Mouse (Mus musculus): ENCODE measurements around the gene Lrrk2. TPM values are rescaled to one million over a fixed set of nuclear protein-coding genes. Genes with fewer than 3 reads are reported as not detected.
A peak's percentile ranks its signal among the peaks of the same experiment; 100 is the strongest.

Lrrk2 gene
- polyA plus RNA-seq, 1 experiment from 2014 or later: 9.2 TPM

DNA sequence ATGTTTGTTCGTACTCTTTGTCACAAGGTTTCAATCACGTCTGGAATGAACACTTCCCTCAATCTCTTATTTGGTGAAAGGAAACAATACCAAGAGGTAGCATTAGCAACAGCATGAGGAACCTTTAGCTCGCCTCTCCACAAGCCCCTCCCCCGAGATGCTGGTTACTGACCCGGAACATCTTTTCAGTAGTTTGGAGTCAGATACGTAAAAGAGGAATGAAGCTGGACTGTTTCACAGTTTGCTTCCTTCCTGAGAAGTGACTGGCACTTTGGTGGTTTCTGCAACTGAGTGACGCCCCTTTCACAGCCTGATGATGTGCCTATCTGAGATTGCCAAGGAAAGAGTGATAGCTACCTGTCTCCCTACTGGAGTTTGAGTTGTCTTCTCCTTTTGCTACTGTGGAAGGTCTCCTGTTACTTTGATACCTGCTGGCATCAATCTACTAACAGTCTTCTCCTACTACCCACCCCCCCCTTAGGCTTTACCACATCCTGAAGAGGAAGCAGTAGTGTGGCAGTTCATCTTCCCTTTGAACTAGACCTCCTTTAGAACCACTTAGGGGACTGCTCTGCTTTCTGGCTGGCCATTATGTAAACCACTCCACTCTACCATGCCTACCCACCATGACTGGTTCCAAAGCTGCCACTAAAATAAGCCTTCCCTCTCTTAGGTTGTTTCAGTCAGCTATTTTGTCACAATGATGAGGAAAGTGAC is 29.2 kb upstream of the Lrrk2 start:
- Histone ChIP-seq H3K27me3 (ENCODE audit: control insufficient read depth, insufficient read depth, low read depth, low read length) (no peaks in the 10 kb centered on the region), H3K4me1 (replicated peaks; ENCODE audit: control insufficient read depth, insufficient read depth, low read length) (peaks cover 2% of the 10 kb centered on the region; the same call in 1 of the 2 replicates), H3K27ac (ENCODE audit: low read length) (peak overlapping the region; percentile 56), H3K4me2 (ENCODE audit: low read depth, low read length) (no peak overlapping the region), H3K4me3 (ENCODE audit: low read length) (no peak overlapping the region), H3K36me3 (ENCODE audit: control insufficient read depth, insufficient read depth, low read length) (no peaks in the 10 kb centered on the region), H3K9me3 (ENCODE audit: control insufficient read depth, low read length) (no peaks in the 10 kb centered on the region), H3K9ac (ENCODE audit: low read length) (no peak overlapping the region)
- WGBS: 70% methylated on average over 7 of the region's 7 CpGs
- ATAC-seq (ENCODE audit: low read depth): no peak

DNA sequence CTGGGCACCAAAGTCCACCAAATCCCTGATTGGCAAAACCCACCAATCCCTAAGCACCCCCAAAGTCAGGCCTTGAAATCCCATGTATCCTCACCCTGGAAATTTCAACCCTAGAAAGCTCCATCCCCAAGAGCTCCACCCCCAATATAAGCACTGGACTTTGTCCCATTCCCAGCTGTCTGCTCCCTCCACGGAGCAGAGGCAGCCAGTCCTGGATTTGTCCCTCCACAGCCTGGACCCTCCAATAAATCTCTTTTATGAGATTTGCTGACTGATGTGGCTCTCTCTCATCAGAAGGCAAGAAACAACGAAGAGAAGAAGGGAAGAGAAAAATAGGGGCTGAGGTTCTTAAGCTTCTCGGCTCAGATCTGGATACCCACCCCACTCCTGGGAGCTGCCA is 22.7 kb upstream of the Lrrk2 start:
- H3K27me3 ChIP-seq (ENCODE audit: control insufficient read depth, insufficient read depth, low read depth, low read length): no peaks in the 10 kb centered on the region
- H3K27ac ChIP-seq (ENCODE audit: low read length): no peak overlapping the region
- no peak overlapping the region for H3K4me3 ChIP-seq (ENCODE audit: low read length)
- 59% methylated on average over 3 of the region's 3 CpGs for WGBS
- H3K4me1 ChIP-seq (replicated peaks; ENCODE audit: control insufficient read depth, insufficient read depth, low read length): no peaks in the 10 kb centered on the region
- no peaks in the 10 kb centered on the region; the same call in 1 of the 2 replicates for H3K9me3 ChIP-seq (ENCODE audit: control insufficient read depth, low read length)
- no peak overlapping the region for H3K9ac ChIP-seq (ENCODE audit: low read length)
- H3K36me3 ChIP-seq (ENCODE audit: control insufficient read depth, insufficient read depth, low read length): no peaks in the 10 kb centered on the region
- no peak for ATAC-seq (ENCODE audit: low read depth)
- H3K4me2 ChIP-seq (ENCODE audit: low read depth, low read length): no peak overlapping the region

DNA sequence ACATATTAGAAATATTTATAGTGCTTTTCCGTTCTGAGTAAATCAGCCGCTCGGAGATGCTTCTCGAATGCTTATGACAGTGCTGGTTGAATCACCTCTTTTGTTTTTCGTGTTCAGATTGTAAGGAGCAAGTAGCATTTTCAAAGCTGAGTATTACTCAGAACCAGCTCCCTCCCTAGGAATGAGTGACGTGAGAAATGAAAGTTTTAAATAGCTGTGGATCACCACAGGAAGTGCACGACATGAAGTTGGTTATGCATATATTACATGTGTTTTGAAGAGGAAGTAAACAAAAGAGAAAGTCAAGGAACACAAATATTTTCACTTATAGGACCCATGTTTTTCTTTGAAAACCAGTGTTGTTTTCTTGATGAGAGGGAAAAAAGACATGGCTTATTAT is 21.5 kb upstream of the Lrrk2 start:
- Histone ChIP-seq H3K4me3 (ENCODE audit: low read length) (no peak overlapping the region), H3K4me1 (replicated peaks; ENCODE audit: control insufficient read depth, insufficient read depth, low read length) (no peaks in the 10 kb centered on the region), H3K9ac (ENCODE audit: low read length) (no peak overlapping the region), H3K36me3 (ENCODE audit: control insufficient read depth, insufficient read depth, low read length) (no peaks in the 10 kb centered on the region), H3K27me3 (ENCODE audit: control insufficient read depth, insufficient read depth, low read depth, low read length) (no peaks in the 10 kb centered on the region), H3K9me3 (ENCODE audit: control insufficient read depth, low read length) (no peaks in the 10 kb centered on the region; the same call in 1 of the 2 replicates), H3K27ac (ENCODE audit: low read length) (no peak overlapping the region), H3K4me2 (ENCODE audit: low read depth, low read length) (no peak overlapping the region)
- no peak for ATAC-seq (ENCODE audit: low read depth)
- 55% methylated on average over 7 of the region's 7 CpGs for WGBS

- Histone ChIP-seq H3K27me3 (ENCODE audit: control insufficient read depth, insufficient read depth, low read depth, low read length) (no peaks in the 10 kb centered on the region), H3K4me3 (ENCODE audit: low read length) (no peak overlapping the region), H3K4me1 (replicated peaks; ENCODE audit: control insufficient read depth, insufficient read depth, low read length) (0 out of 2 replicates have a peak, but pooled peaks cover 3% of the 10 kb centered on the region), H3K9me3 (ENCODE audit: control insufficient read depth, low read length) (no peaks in the 10 kb centered on the region; the same call in 1 of the 2 replicates), H3K4me2 (ENCODE audit: low read depth, low read length) (no peak overlapping the region), H3K36me3 (ENCODE audit: control insufficient read depth, insufficient read depth, low read length) (no peaks in the 10 kb centered on the region), H3K9ac (ENCODE audit: low read length) (no peak overlapping the region), H3K27ac (ENCODE audit: low read length) (no peak overlapping the region)
- ATAC-seq (ENCODE audit: low read depth): no peak
- WGBS: 85% methylated on average over 6 of the region's 6 CpGs
Measured at GRCm38 (mm10) chr15:91658227-91658626, 14.7 kb upstream of the Lrrk2 start.

DNA sequence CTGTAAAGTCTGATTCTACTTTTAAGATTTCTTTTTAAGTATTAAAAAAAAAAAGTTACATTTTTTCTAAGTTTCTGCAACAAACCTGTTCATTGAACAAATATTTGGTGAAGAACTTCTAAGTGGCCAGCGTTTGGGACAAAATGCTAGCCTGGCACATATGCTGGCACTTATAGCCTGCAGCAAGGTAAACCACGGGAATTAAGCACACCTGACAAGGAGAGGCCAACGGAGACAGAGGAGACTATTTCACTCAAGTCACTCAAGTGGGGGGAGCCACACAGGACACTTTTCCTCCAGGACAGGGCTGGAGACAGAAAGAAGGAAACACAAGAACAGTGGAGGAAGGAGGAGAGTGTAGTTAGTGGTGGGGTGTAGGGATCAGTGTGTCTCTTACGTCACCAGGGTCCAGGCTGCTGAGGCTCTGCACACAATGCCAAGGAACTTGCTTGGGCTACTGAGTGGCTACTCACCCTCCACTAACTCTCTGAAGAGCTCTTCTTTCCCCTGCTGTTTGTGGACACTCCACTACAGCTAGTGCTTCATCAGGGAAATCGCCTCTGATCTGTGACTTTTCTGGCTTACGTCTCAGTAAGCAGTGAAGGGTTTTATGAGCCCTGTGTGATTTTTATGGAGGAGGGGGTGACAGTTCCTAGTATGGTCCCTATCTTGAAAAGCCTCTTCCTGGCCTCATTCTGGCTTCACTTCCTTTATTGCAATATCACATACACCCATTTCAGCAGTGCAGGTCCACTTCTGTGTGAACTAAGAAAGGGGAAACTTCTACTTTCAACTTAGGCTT is 12.5 kb upstream of the Lrrk2 start:
- 48% methylated on average over 6 of the region's 6 CpGs for WGBS
- Histone ChIP-seq H3K27me3 (ENCODE audit: control insufficient read depth, insufficient read depth, low read depth, low read length) (no peaks in the 10 kb centered on the region), H3K4me1 (replicated peaks; ENCODE audit: control insufficient read depth, insufficient read depth, low read length) (0 out of 2 replicates have a peak, but pooled peaks cover 3% of the 10 kb centered on the region), H3K36me3 (ENCODE audit: control insufficient read depth, insufficient read depth, low read length) (no peaks in the 10 kb centered on the region), H3K27ac (ENCODE audit: low read length) (peak overlapping the region; percentile 77), H3K9me3 (ENCODE audit: control insufficient read depth, low read length) (no peaks in the 10 kb centered on the region), H3K9ac (ENCODE audit: low read length) (no peak overlapping the region), H3K4me3 (ENCODE audit: low read length) (no peak overlapping the region), H3K4me2 (ENCODE audit: low read depth, low read length) (no peak overlapping the region)
- peak; percentile 75 for ATAC-seq (ENCODE audit: low read depth)

DNA sequence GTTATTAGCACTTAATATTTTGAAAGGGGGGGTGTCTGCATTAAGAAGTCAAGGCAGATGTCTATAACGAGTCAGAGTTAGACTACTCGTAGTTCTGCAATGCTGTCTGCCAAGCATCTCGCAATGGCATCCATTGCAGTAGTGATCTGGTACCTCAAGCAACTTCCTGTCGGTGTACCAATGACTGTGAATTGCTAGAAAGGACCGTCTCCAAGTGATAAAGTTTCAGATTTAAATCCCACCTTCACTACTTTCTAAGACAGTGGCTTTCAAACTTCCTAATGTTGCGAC is 12.0 kb upstream of the Lrrk2 start:
- Histone ChIP-seq H3K4me2 (ENCODE audit: low read depth, low read length) (no peak overlapping the region), H3K27me3 (ENCODE audit: control insufficient read depth, insufficient read depth, low read depth, low read length) (no peaks in the 10 kb centered on the region), H3K36me3 (ENCODE audit: control insufficient read depth, insufficient read depth, low read length) (no peaks in the 10 kb centered on the region), H3K9me3 (ENCODE audit: control insufficient read depth, low read length) (no peaks in the 10 kb centered on the region), H3K9ac (ENCODE audit: low read length) (no peak overlapping the region), H3K4me3 (ENCODE audit: low read length) (no peak overlapping the region), H3K27ac (ENCODE audit: low read length) (no peak overlapping the region), H3K4me1 (replicated peaks; ENCODE audit: control insufficient read depth, insufficient read depth, low read length) (0 out of 2 replicates have a peak, but pooled peaks cover 3% of the 10 kb centered on the region)
- ATAC-seq (ENCODE audit: low read depth): no peak
- 74% methylated on average over 6 of the region's 6 CpGs for WGBS

DNA sequence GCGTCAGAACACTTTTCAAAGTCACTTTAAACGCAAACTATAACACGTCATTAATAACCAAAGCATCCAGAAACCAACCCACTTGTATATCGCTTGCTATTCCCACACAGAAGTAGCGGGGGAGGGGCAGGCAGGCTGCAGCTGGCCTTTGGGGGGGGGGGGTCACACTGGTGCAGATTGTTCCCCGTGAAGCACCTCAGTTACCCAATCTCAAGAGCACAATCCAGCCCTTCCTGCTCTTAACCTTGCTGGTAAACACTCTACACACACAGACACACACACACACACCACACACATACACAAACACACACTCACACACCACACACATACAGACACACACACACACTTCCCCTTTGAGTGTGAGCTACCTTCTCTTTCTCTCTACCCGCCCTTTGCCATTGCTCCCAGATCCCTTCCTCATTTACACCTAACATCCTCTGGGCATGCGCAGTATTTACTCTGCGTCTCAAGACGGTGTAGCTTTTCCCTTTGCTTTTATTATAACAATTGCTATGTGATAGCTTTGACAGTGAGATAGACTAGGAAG is 8.3 kb upstream of the Lrrk2 start:
- H3K4me1 ChIP-seq (replicated peaks; ENCODE audit: control insufficient read depth, insufficient read depth, low read length): 0 out of 2 replicates have a peak, but pooled peaks cover 3% of the 10 kb centered on the region
- peak; percentile 19; the same call in 1 of the 2 replicates for ATAC-seq (ENCODE audit: low read depth)
- WGBS: 48% methylated on average over 10 of the region's 10 CpGs

DNA sequence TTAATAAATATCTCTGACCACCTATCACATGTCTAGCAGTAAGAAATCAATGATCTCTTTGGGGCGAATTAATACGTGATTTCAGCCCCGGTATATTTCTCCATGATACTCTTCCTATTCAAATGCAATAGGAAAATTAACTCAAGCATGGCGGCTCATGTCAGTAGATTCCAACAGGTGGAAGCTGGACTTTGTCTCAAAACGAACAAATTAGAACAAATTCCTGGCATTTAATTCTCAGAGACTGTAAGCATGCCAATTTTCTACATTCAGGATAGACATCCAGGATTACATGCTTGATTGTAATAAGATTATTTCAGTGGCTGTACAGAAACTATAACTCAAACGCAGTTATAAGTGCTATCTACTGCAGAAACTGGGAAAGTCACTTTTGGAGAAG is 7.4 kb upstream of the Lrrk2 start:
- H3K36me3 ChIP-seq (ENCODE audit: control insufficient read depth, insufficient read depth, low read length): no peaks in the 10 kb centered on the region
- H3K9ac ChIP-seq (ENCODE audit: low read length): no peak overlapping the region
- H3K27ac ChIP-seq (ENCODE audit: low read length): no peak overlapping the region
- 81% methylated on average over 6 of the region's 6 CpGs for WGBS
- H3K27me3 ChIP-seq (ENCODE audit: control insufficient read depth, insufficient read depth, low read depth, low read length): no peaks in the 10 kb centered on the region
- ATAC-seq (ENCODE audit: low read depth): no peak
- no peak overlapping the region for H3K4me2 ChIP-seq (ENCODE audit: low read depth, low read length)
- no peaks in the 10 kb centered on the region for H3K4me1 ChIP-seq (replicated peaks; ENCODE audit: control insufficient read depth, insufficient read depth, low read length)
- no peak overlapping the region for H3K4me3 ChIP-seq (ENCODE audit: low read length)
- H3K9me3 ChIP-seq (ENCODE audit: control insufficient read depth, low read length): no peaks in the 10 kb centered on the region

More for the DNA sequence above, 8.3 kb upstream of the Lrrk2 start:
- Histone ChIP-seq H3K9me3 (ENCODE audit: control insufficient read depth, low read length) (no peaks in the 10 kb centered on the region), H3K27ac (ENCODE audit: low read length) (no peak overlapping the region), H3K9ac (ENCODE audit: low read length) (no peak overlapping the region), H3K36me3 (ENCODE audit: control insufficient read depth, insufficient read depth, low read length) (no peaks in the 10 kb centered on the region), H3K27me3 (ENCODE audit: control insufficient read depth, insufficient read depth, low read depth, low read length) (no peaks in the 10 kb centered on the region), H3K4me2 (ENCODE audit: low read depth, low read length) (no peak overlapping the region), H3K4me3 (ENCODE audit: low read length) (no peak overlapping the region)

DNA sequence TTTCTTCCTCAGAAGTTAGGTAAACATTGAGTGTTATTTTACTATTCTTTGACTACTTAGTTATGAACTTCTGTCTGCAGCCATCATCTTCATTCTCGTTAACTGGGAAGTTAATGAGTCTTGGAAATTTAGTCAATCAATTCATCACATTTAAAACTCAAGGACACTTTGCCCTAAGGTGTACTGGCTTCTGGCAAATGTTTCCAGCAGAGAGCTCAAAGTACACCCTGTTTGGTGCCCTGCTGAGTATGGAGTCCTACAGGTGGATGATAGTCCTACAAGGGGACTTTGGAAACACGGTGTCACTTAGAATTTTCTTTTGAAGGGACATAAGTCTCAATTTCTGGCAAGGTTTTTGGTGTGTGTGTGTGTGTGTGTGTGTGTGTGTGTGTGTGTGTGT is 1.8 kb upstream of the Lrrk2 start:
- no peaks in the 10 kb centered on the region for H3K27me3 ChIP-seq (ENCODE audit: control insufficient read depth, insufficient read depth, low read depth, low read length)
- WGBS: 73% methylated on average over 2 of the region's 2 CpGs
- no peak overlapping the region for H3K9ac ChIP-seq (ENCODE audit: low read length)
- H3K9me3 ChIP-seq (ENCODE audit: control insufficient read depth, low read length): no peaks in the 10 kb centered on the region
- peaks cover 12% of the 10 kb centered on the region for H3K4me1 ChIP-seq (replicated peaks; ENCODE audit: control insufficient read depth, insufficient read depth, low read length)
- H3K36me3 ChIP-seq (ENCODE audit: control insufficient read depth, insufficient read depth, low read length): no peaks in the 10 kb centered on the region
- no peak overlapping the region for H3K4me3 ChIP-seq (ENCODE audit: low read length)
- no peak for ATAC-seq (ENCODE audit: low read depth)
- H3K27ac ChIP-seq (ENCODE audit: low read length): no peak overlapping the region
- no peak overlapping the region for H3K4me2 ChIP-seq (ENCODE audit: low read depth, low read length)

Measured in lung, embryonic 16.5 days (tissue).